Mouse (Mus musculus) cerebellum, postnatal 25 days (tissue): ENCODE data around the gene Gm47985.
"Not testable (repeated sequence)": the region's sequence is repeated elsewhere in the genome, so short reads cannot be mapped to it uniquely, and the experiment has no call there.

Experiments
- DNase-seq, 2 experiments: peaks; one replicate each; pipeline ENCODE4 v3.0.0; 2021; ENCODE audit warnings: mixed read lengths in 2 of 2

Gene Gm47985

DNA sequence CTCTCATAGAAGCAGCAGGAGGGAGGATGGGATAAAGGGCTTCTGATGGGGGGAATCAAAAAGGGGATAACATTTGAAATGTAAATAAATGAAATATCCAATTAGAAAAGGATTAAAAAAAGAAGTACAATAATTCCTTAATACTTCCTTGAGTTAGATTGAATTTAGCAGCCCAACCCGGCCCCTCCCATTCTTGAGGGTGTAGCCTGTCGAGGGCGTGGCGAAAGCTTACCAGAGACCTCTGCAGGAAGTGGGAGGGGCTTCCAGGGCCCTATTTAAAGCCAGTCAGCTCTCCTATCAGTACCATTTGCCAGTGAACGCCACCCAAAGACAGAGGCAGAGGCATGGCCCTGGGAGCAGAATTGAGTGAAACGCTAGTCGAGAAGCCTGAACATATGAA lies at the start of gene Gm47985:
Gene Gm47985 (plus strand): TSS at position 272 of the 400 bp plus-strand sequence.
- DNase-seq: not testable (repeated sequence)

DNA sequence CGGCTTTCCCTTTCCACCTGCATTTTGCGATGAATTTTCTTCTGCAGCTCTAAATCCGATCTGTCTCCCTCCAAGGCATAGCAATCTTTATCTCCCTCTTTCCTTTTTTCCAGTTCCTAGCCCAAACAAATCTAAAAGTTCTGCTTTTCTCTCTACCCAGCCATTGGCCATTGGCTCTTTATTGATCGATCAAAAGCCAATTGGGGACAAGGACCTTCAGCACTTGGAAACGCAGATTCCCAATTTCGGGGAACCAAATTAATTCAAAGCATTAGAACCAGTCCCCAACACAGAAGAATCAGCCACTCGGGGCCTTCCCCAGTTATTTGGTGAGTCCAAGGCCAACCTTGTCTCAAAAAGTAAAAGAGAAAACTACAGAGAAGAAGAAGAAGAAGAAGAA lies 49.7 kb upstream of the Gm47985 start:
- no peak for DNase-seq

- DNase-seq: no peak
Measured at GRCm38 (mm10) chr1:151138388-151138787, 43.9 kb upstream of the Gm47985 start.

GRCm38 (mm10) chr1:151140956-151141355 lies 41.4 kb upstream of the Gm47985 start:
- DNase-seq: no peak

- no peak for DNase-seq
Measured at GRCm38 (mm10) chr1:151144471-151145146, 37.7 kb upstream of the Gm47985 start.

- no peak for DNase-seq
Measured at GRCm38 (mm10) chr1:151147801-151148200, 34.5 kb upstream of the Gm47985 start.

GRCm38 (mm10) chr1:151150211-151150610 lies 32.1 kb upstream of the Gm47985 start:
- no peak for DNase-seq

- DNase-seq: no peak
Measured at GRCm38 (mm10) chr1:151151089-151151488, 31.2 kb upstream of the Gm47985 start.

GRCm38 (mm10) chr1:151153056-151153652 lies 29.2 kb upstream of the Gm47985 start:
- no peak for DNase-seq

- DNase-seq: not testable (repeated sequence)
Measured at GRCm38 (mm10) chr1:151154131-151154530, 28.2 kb upstream of the Gm47985 start.

- no peak for DNase-seq
Measured at GRCm38 (mm10) chr1:151156129-151156528, 26.2 kb upstream of the Gm47985 start.

DNA sequence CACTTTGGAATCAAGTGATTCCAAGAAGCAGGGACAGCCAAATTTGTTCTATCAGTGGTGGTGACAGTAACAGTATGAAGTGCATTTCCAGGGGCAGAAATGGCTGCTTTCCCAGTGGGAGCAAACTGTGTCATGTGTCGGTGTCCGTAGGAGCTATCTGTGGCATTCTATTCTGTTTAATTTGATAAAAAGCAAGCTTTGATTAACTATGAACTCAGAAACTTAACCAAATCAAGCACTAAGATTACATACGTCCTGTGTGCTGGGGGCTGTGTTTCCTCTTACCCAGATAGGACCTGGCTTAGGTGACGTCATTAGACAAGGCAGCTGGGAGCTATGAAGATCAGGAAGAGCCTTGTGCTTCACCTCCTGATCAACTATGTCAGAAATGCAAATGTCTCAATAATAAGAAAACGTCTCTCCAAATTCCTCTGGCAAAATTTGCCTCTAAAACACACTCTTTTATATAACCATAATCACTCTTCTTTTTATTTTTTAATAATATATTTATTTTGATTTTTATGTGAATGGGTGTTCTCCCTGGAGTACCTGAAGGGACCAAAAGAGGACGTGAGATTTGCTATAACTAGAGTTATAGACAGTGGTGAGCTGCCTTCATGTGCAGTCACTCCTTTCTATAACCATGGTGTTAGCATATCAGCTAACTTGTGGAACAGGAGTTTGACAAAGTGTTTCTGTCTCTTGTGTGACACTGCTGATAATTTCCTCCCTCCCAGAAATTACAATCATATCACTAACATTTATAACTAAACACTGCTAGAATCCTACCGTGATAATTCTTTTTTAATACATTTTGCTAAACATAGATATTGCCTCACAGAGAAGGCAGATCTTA lies 25.3 kb upstream of the Gm47985 start:
- DNase-seq: no peak

GRCm38 (mm10) chr1:151157963-151158856 lies 24.1 kb upstream of the Gm47985 start:
- DNase-seq: no peak

- no peak for DNase-seq
Measured at GRCm38 (mm10) chr1:151158857-151159510, 23.4 kb upstream of the Gm47985 start.

DNA sequence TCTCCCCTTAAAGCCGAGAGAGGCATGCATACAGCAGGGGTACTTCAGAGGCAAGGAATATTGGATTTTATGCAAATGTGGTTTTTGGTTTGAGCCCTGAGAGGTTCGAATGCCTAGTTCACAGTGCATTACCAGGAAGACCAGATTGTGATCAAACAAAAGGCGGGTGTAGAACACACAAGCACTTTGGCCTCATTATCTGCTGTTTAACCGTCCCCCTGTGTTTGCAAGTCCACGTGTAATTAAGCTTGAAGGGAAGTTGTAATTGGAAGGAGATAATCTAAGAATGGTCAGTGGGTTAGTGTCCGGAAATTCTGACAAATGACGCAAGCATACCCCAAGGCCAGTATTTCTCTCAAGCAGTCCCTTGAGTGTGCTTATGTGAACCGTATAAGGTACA lies 16.3 kb upstream of the Gm47985 start:
- DNase-seq: no peak

DNA sequence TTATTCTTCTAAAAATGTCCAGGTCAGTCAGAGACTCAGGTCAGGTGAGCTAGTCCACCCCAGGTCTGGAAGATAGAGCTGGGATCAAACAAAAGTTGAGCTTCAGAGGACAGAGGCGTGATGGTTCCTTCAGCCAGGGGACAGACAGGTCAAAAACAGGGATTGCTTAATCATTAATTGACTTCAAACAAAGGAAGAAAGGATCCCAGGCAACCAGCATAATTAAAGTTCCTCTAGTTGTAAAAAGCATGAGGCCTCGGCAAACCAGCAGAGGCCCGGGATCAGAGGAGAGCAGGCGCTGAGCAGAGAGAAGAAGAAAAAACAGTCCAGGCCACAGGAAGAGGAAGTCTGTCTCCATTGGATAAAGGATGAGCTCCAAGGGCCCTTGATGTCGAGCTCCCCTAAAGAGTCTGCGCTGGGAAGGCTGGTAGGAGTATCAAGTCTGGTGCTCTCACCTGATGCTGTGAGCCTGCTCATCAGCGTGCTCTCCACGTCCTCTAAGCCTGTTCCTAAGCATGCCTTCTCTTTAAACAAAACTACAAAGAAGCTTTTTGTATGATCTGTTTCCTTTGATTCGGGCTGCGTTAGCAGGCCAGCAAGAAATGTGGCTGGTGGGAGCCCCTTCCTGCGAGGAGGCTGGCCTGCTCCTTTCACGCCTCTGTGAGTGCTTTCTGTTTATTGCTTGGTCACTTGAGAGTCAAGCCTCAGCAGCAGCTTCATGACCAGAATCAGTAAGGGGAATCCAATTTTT lies 14.9 kb upstream of the Gm47985 start:
- no peak for DNase-seq

- DNase-seq: no peak
Measured at GRCm38 (mm10) chr1:151168637-151169036, 13.7 kb upstream of the Gm47985 start.

DNA sequence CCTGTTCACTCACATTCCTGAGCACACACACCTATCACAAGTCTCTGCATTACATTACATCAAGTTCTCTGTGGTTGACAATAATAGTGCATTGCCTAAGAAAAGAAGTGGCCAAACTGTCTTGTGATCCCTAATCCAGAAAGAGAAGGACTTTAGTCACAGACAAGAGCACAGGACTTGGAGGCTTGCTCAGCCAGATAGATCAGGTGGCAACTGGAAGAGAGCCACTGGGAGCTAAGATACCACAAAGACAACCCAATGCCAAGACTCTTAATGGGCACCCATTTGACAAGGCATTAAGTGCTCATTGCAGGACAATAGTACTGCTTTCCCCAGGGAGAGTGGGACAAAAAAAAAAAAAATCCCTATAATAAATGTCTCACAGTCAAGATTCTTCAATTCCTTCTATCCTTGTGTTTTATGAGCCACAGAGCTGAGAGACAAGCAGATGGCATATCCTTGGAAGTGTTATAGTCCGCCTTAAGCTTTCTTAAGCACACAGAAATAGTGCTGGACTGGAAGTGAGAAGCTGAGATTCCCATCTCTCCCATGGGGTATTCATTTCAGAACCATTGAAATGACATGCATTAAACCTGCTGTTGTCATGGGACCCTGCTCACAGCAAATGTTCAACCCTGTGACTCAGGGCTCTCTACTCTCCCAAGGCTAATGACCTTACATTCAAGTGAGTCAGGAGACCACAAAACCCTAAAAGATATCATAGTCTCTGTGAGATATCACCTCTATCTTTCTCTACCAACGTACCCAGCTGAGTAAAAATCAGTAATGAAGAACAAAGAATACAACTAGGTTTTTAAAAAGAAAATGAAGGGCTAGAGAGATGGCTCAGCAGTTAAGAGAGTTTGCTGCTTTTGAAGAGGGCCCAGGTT lies 10.5 kb upstream of the Gm47985 start:
- DNase-seq: no peak

- peak in 1 of 2 experiments; percentile 11 for DNase-seq
Measured at GRCm38 (mm10) chr1:151177030-151177936, 5.1 kb upstream of the Gm47985 start.
